Mouse (Mus musculus): ENCODE results near the gene 1700001C02Rik. TPM values are rescaled to one million over a fixed set of nuclear protein-coding genes. Genes with fewer than 3 reads are reported as not detected.
A peak's percentile ranks its signal among the peaks of the same experiment; 100 is the strongest.

The 1700001C02Rik gene
- polyA plus RNA-seq, 1 experiment, result not detected

DNA sequence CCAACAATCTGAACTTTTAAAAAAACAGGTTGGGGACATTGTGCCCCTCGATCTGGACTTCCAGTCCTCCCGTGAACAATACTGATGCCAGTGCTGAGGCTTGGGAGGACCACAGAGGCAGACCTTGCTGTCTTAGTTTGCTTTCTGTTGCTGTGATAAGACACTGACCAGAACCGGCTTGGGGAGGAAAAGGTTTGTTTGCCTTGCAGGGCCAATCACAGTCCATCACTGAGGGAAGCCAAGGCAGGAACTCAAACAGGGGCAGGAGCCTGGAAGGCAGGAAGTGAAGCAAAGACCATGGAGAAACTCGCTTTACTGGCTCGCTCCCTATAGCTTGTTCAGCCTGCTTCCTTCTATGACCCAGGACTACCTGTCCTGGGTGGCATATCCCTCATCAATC is 6.3 kb downstream of the 1700001C02Rik start:
- TF ChIP-seq POLR2A (IDR thresholded peaks at IDR 0.05; ENCODE audit: low read depth, low read length) (no peak), CTCF (IDR thresholded peaks at IDR 0.05; ENCODE audit: extremely low read depth, insufficient read length, insufficient replicate concordance, low read depth, low read length) (no peak)
- H3K27me3 ChIP-seq (ENCODE audit: control insufficient read depth, insufficient read depth, low read length), result no peaks in the 10 kb centered on the region
- WGBS, result 29% methylated on average over 5 of the region's 5 CpGs

GRCm38 (mm10) chr5:30476534-30476933 is 10.7 kb downstream of the 1700001C02Rik start:
- Histone ChIP-seq H3K27me3 (ENCODE audit: control insufficient read depth, insufficient read depth, low read length) (no peaks in the 10 kb centered on the region), H3K4me1 (ENCODE audit: control insufficient read depth, insufficient read depth, insufficient read length, low read length) (no peaks in the 10 kb centered on the region), H3K27ac (ENCODE audit: insufficient read depth, low read depth, low read length) (no peak overlapping the region), H3K4me3 (ENCODE audit: low read depth, low read length) (no peak overlapping the region), H3K36me3 (ENCODE audit: control insufficient read depth, insufficient read depth, low read length) (no peaks in the 10 kb centered on the region)
- WGBS, result 29% methylated on average over 10 of the region's 10 CpGs
- TF ChIP-seq POLR2A (IDR thresholded peaks at IDR 0.05; ENCODE audit: low read depth, low read length), result no peak
- peak; percentile 68; the same call in 1 of the 2 replicates for TF ChIP-seq CTCF (IDR thresholded peaks at IDR 0.05; ENCODE audit: extremely low read depth, insufficient read length, insufficient replicate concordance, low read depth, low read length)

More for the DNA sequence above, 6.3 kb downstream of the 1700001C02Rik start:
- no peaks in the 10 kb centered on the region for H3K36me3 ChIP-seq (ENCODE audit: control insufficient read depth, insufficient read depth, low read length)
- no peaks in the 10 kb centered on the region for H3K4me1 ChIP-seq (ENCODE audit: control insufficient read depth, insufficient read depth, insufficient read length, low read length)
- no peak overlapping the region for H3K27ac ChIP-seq (ENCODE audit: insufficient read depth, low read depth, low read length)
- H3K4me3 ChIP-seq (ENCODE audit: low read depth, low read length), result no peak overlapping the region

GRCm38 (mm10) chr5:30482319-30482718 is 16.5 kb downstream of the 1700001C02Rik start:
- H3K36me3 ChIP-seq (ENCODE audit: control insufficient read depth, insufficient read depth, low read length), result no peaks in the 10 kb centered on the region
- H3K27me3 ChIP-seq (ENCODE audit: control insufficient read depth, insufficient read depth, low read length), result no peaks in the 10 kb centered on the region
- WGBS, result 17% methylated on average over 5 of the region's 5 CpGs
- no peaks in the 10 kb centered on the region for H3K4me1 ChIP-seq (ENCODE audit: control insufficient read depth, insufficient read depth, insufficient read length, low read length)
- H3K4me3 ChIP-seq (ENCODE audit: low read depth, low read length), result no peak overlapping the region
- TF ChIP-seq CTCF (IDR thresholded peaks at IDR 0.05; ENCODE audit: extremely low read depth, insufficient read length, insufficient replicate concordance, low read depth, low read length) (peak; percentile 67; the same call in 1 of the 2 replicates), POLR2A (IDR thresholded peaks at IDR 0.05; ENCODE audit: low read depth, low read length) (no peak)
- no peak overlapping the region for H3K27ac ChIP-seq (ENCODE audit: insufficient read depth, low read depth, low read length)

DNA sequence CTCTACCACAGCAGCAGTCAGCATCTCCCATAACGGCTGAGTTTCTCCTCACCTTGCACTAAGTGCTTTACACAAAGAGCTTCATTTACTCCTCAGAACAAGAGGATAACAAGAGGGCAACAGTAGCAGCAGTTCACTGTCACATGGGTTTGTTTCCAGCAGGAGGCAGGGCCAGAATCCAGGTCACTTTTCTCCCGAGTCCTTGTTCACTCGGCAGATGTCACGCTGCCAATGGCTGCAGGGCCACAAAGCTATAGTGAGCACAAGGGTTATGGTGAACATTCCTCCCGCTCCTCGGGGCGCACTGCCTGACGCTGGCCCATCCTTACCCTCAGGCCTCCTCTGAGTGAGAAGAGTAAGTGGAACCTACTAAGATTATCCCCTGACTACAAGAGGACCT is 17.7 kb downstream of the 1700001C02Rik start:
- Histone ChIP-seq H3K4me1 (ENCODE audit: control insufficient read depth, insufficient read depth, insufficient read length, low read length) (no peaks in the 10 kb centered on the region), H3K4me3 (ENCODE audit: low read depth, low read length) (no peak overlapping the region), H3K36me3 (ENCODE audit: control insufficient read depth, insufficient read depth, low read length) (no peaks in the 10 kb centered on the region), H3K27me3 (ENCODE audit: control insufficient read depth, insufficient read depth, low read length) (no peaks in the 10 kb centered on the region), H3K27ac (ENCODE audit: insufficient read depth, low read depth, low read length) (no peak overlapping the region)
- 81% methylated on average over 8 of the region's 8 CpGs for WGBS
- TF ChIP-seq POLR2A (IDR thresholded peaks at IDR 0.05; ENCODE audit: low read depth, low read length) (no peak), CTCF (IDR thresholded peaks at IDR 0.05; ENCODE audit: extremely low read depth, insufficient read length, insufficient replicate concordance, low read depth, low read length) (no peak)

DNA sequence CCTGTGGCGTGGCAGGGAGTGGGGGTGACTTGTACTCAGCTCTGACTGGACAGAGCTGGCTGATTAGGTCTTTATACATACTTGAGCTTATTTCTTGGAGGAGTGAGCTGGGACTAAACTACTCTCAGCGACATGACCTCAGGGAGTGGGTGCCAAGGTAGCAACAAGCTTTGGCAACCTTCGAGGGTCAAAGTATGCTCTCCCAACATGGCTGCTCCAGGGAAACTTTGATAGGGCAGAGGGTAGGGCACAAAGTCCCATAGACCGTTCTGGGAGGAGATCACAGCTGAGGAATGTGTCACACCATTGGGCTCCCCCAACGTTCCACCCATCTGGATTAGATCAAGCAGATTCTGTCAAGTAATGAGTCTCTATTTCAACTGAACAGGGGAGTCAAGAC is 18.7 kb downstream of the 1700001C02Rik start:
- 52% methylated on average over 5 of the region's 5 CpGs for WGBS
- no peak overlapping the region for H3K27ac ChIP-seq (ENCODE audit: insufficient read depth, low read depth, low read length)

GRCm38 (mm10) chr5:30485136-30485535 is 19.3 kb downstream of the 1700001C02Rik start:
- no peak overlapping the region for H3K4me3 ChIP-seq (ENCODE audit: low read depth, low read length)
- H3K4me1 ChIP-seq (ENCODE audit: control insufficient read depth, insufficient read depth, insufficient read length, low read length), result no peaks in the 10 kb centered on the region
- 31% methylated on average over 6 of the region's 6 CpGs for WGBS
- H3K36me3 ChIP-seq (ENCODE audit: control insufficient read depth, insufficient read depth, low read length), result no peaks in the 10 kb centered on the region
- no peak for TF ChIP-seq POLR2A (IDR thresholded peaks at IDR 0.05; ENCODE audit: low read depth, low read length)
- TF ChIP-seq CTCF (IDR thresholded peaks at IDR 0.05; ENCODE audit: extremely low read depth, insufficient read length, insufficient replicate concordance, low read depth, low read length), result no peak
- no peaks in the 10 kb centered on the region for H3K27me3 ChIP-seq (ENCODE audit: control insufficient read depth, insufficient read depth, low read length)
- H3K27ac ChIP-seq (ENCODE audit: insufficient read depth, low read depth, low read length), result no peak overlapping the region

More for the DNA sequence above, 18.7 kb downstream of the 1700001C02Rik start:
- H3K27me3 ChIP-seq (ENCODE audit: control insufficient read depth, insufficient read depth, low read length), result no peaks in the 10 kb centered on the region
- no peak overlapping the region for H3K4me3 ChIP-seq (ENCODE audit: low read depth, low read length)
- no peaks in the 10 kb centered on the region for H3K4me1 ChIP-seq (ENCODE audit: control insufficient read depth, insufficient read depth, insufficient read length, low read length)
- H3K36me3 ChIP-seq (ENCODE audit: control insufficient read depth, insufficient read depth, low read length), result no peaks in the 10 kb centered on the region
- no peak for TF ChIP-seq CTCF (IDR thresholded peaks at IDR 0.05; ENCODE audit: extremely low read depth, insufficient read length, insufficient replicate concordance, low read depth, low read length)
- TF ChIP-seq POLR2A (IDR thresholded peaks at IDR 0.05; ENCODE audit: low read depth, low read length), result no peak

DNA sequence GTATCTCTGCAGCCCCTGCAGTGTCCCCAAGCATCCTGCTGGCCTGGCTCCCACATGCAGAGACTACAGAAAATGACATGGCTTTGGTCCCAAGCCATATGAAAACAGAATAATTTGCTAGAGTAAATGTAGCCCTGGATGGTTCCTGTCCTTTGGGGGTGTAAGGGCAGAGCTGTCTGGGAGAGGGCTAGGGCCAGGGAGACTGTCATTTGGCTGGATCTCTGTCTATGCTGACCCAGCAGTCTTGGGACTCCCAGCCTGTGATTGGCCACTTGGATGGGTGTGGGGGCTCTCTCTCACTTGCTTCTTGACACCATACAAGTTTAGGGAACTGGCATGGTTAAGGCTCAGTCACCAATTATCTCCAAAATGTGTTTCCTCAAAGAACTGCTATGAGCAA is 24.4 kb downstream of the 1700001C02Rik start:
- Histone ChIP-seq H3K27me3 (ENCODE audit: control insufficient read depth, insufficient read depth, low read length) (no peaks in the 10 kb centered on the region), H3K4me3 (ENCODE audit: low read depth, low read length) (no peak overlapping the region), H3K36me3 (ENCODE audit: control insufficient read depth, insufficient read depth, low read length) (no peaks in the 10 kb centered on the region), H3K4me1 (ENCODE audit: control insufficient read depth, insufficient read depth, insufficient read length, low read length) (no peaks in the 10 kb centered on the region; the same call in 1 of the 2 replicates), H3K27ac (ENCODE audit: insufficient read depth, low read depth, low read length) (no peak overlapping the region)
- TF ChIP-seq POLR2A (IDR thresholded peaks at IDR 0.05; ENCODE audit: low read depth, low read length), result no peak

DNA sequence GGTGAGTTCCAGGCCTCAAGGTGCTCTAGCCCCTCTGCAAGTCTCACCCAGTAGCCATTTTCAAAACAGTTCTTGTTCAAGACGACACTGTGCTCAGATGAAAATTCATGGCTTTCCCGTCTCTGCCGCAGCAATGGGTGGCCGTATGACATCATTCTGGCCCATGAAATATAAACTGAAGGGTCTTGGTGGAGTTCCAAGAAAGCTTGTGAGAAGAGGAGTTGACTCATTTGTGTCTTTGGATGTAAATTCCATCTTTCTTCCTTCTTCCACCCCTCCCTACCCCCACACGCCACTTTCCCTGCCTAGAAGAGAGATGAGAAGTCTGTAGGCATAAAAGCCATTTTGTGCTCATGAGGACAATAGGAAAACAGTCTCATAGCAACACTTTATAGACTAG is 25.0 kb downstream of the 1700001C02Rik start:
- Histone ChIP-seq H3K4me1 (ENCODE audit: control insufficient read depth, insufficient read depth, insufficient read length, low read length) (no peaks in the 10 kb centered on the region; the same call in 1 of the 2 replicates), H3K36me3 (ENCODE audit: control insufficient read depth, insufficient read depth, low read length) (no peaks in the 10 kb centered on the region), H3K4me3 (ENCODE audit: low read depth, low read length) (no peak overlapping the region), H3K27ac (ENCODE audit: insufficient read depth, low read depth, low read length) (no peak overlapping the region), H3K27me3 (ENCODE audit: control insufficient read depth, insufficient read depth, low read length) (no peaks in the 10 kb centered on the region)
- 83% methylated on average over 5 of the region's 5 CpGs for WGBS
- TF ChIP-seq POLR2A (IDR thresholded peaks at IDR 0.05; ENCODE audit: low read depth, low read length) (no peak), CTCF (IDR thresholded peaks at IDR 0.05; ENCODE audit: extremely low read depth, insufficient read length, insufficient replicate concordance, low read depth, low read length) (no peak)

Measured in small intestine, adult 2 months (tissue).